Mouse (Mus musculus): ENCODE data around the gene Ifi206. TPM values are rescaled to one million over a fixed set of nuclear protein-coding genes. Genes with fewer than 3 reads are reported as not detected.

The Ifi206 gene
- polyA plus RNA-seq, 1 experiment, result 0.01 TPM

DNA sequence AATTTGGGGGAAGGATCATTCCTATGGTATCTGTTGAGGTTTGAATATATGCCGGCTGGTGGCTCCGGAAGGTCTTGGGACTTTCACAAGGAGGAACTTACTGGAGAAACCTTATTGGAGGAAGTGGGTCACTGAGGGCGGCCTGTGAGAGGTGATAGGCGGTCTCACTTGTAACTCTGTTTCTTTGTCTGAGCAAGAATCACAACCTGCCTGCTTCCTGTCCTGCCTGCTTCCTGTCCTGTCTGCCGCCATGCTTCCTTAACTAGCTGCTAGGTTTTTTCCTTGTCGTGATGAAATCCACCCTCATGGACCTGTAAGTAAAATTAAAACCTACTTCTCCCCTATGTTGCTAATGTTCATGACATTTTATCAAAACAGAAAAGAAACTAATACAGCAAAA, 70.5 kb downstream of the Ifi206 start:
- Histone ChIP-seq H3K79me2 (ENCODE audit: control insufficient read depth, insufficient read depth) (peaks cover 32% of the 10 kb centered on the region), H3K4me3 (peak overlapping the region; percentile 14), H3K4me2 (ENCODE audit: low read depth) (no peak overlapping the region), H3ac (ENCODE audit: control insufficient read depth, insufficient read length) (no peak overlapping the region), H3K36me3 (ENCODE audit: control insufficient read depth, insufficient read depth) (no peaks in the 10 kb centered on the region), H3K27me3 (ENCODE audit: control insufficient read depth, insufficient read depth, insufficient read length) (no peaks in the 10 kb centered on the region)
- no peak for TF ChIP-seq MYOD1 (IDR thresholded peaks at IDR 0.05; ENCODE audit: control insufficient read depth in 1 of 3, insufficient read length in 2 of 3, low read depth in 2 of 3)
- TF ChIP-seq USF1 (IDR thresholded peaks at IDR 0.05; ENCODE audit: low read depth), result no peak
- no peak for TF ChIP-seq E2F4 (IDR thresholded peaks at IDR 0.05; ENCODE audit: insufficient read depth)
- TF ChIP-seq TCF3 (IDR thresholded peaks at IDR 0.05; ENCODE audit: insufficient read length, low read depth), result no peak
- no peak for TF ChIP-seq MAX (IDR thresholded peaks at IDR 0.05; ENCODE audit: low read depth)
- TF ChIP-seq CEBPB (IDR thresholded peaks at IDR 0.05; ENCODE audit: insufficient read depth, poor library complexity, severe bottlenecking), result no peak
- no peak for TF ChIP-seq SRF (IDR thresholded peaks at IDR 0.05; ENCODE audit: control insufficient read depth, insufficient read length, low read depth)
- TF ChIP-seq TCF12 (IDR thresholded peaks at IDR 0.05; ENCODE audit: insufficient read depth, poor library complexity, severe bottlenecking), result no peak
- TF ChIP-seq REST (IDR thresholded peaks at IDR 0.05; ENCODE audit: insufficient read depth, insufficient read length), result no peak
- TF ChIP-seq POLR2A (IDR thresholded peaks at IDR 0.05; ENCODE audit: insufficient read length, low read depth), result peak; percentile 24
- TF ChIP-seq POLR2AphosphoS2 (IDR thresholded peaks at IDR 0.05; ENCODE audit: insufficient read length, low read depth), result peak; percentile 27

GRCm38 (mm10) chr1:173418936-173419621, 71.8 kb downstream of the Ifi206 start:
- no peak overlapping the region for H3K4me3 ChIP-seq
- no peaks in the 10 kb centered on the region for H3K36me3 ChIP-seq (ENCODE audit: control insufficient read depth, insufficient read depth)
- H3ac ChIP-seq (ENCODE audit: control insufficient read depth, insufficient read length), result no peak overlapping the region
- H3K79me2 ChIP-seq (ENCODE audit: control insufficient read depth, insufficient read depth), result peaks cover 20% of the 10 kb centered on the region
- H3K4me2 ChIP-seq (ENCODE audit: low read depth), result no peak overlapping the region
- no peaks in the 10 kb centered on the region for H3K27me3 ChIP-seq (ENCODE audit: control insufficient read depth, insufficient read depth, insufficient read length)
- no peak for TF ChIP-seq E2F4 (IDR thresholded peaks at IDR 0.05; ENCODE audit: insufficient read depth)
- no peak for TF ChIP-seq TCF12 (IDR thresholded peaks at IDR 0.05; ENCODE audit: insufficient read depth, poor library complexity, severe bottlenecking)
- no peak for TF ChIP-seq REST (IDR thresholded peaks at IDR 0.05; ENCODE audit: insufficient read depth, insufficient read length)
- TF ChIP-seq MYOD1 (IDR thresholded peaks at IDR 0.05; ENCODE audit: control insufficient read depth in 1 of 3, insufficient read length in 2 of 3, low read depth in 2 of 3), result no peak
- no peak for TF ChIP-seq POLR2A (IDR thresholded peaks at IDR 0.05; ENCODE audit: insufficient read length, low read depth)
- TF ChIP-seq TCF3 (IDR thresholded peaks at IDR 0.05; ENCODE audit: insufficient read length, low read depth), result no peak
- TF ChIP-seq MAX (IDR thresholded peaks at IDR 0.05; ENCODE audit: low read depth), result no peak
- no peak for TF ChIP-seq MYOG (IDR thresholded peaks at IDR 0.05; ENCODE audit: control insufficient read depth in 1 of 3, insufficient read depth in 1 of 3, insufficient read length in 2 of 3, low read depth in 2 of 3)
- no peak for TF ChIP-seq SRF (IDR thresholded peaks at IDR 0.05; ENCODE audit: control insufficient read depth, insufficient read length, low read depth)
- TF ChIP-seq CEBPB (IDR thresholded peaks at IDR 0.05; ENCODE audit: insufficient read depth, poor library complexity, severe bottlenecking), result no peak
- TF ChIP-seq POLR2AphosphoS2 (IDR thresholded peaks at IDR 0.05; ENCODE audit: insufficient read length, low read depth), result no peak
- no peak for TF ChIP-seq USF1 (IDR thresholded peaks at IDR 0.05; ENCODE audit: low read depth)

GRCm38 (mm10) chr1:173418516-173418915, 72.3 kb downstream of the Ifi206 start:
- H3K36me3 ChIP-seq (ENCODE audit: control insufficient read depth, insufficient read depth), result no peaks in the 10 kb centered on the region
- no peak overlapping the region for H3ac ChIP-seq (ENCODE audit: control insufficient read depth, insufficient read length)
- TF ChIP-seq TCF12 (IDR thresholded peaks at IDR 0.05; ENCODE audit: insufficient read depth, poor library complexity, severe bottlenecking) (no peak), POLR2AphosphoS2 (IDR thresholded peaks at IDR 0.05; ENCODE audit: insufficient read length, low read depth) (no peak), POLR2A (IDR thresholded peaks at IDR 0.05; ENCODE audit: insufficient read length, low read depth) (no peak), USF1 (IDR thresholded peaks at IDR 0.05; ENCODE audit: low read depth) (no peak), TCF3 (IDR thresholded peaks at IDR 0.05; ENCODE audit: insufficient read length, low read depth) (no peak), MYOG (IDR thresholded peaks at IDR 0.05; ENCODE audit: control insufficient read depth in 1 of 3, insufficient read depth in 1 of 3, insufficient read length in 2 of 3, low read depth in 2 of 3) (no peak), E2F4 (IDR thresholded peaks at IDR 0.05; ENCODE audit: insufficient read depth) (no peak), SRF (IDR thresholded peaks at IDR 0.05; ENCODE audit: control insufficient read depth, insufficient read length, low read depth) (no peak), MAX (IDR thresholded peaks at IDR 0.05; ENCODE audit: low read depth) (no peak), CEBPB (IDR thresholded peaks at IDR 0.05; ENCODE audit: insufficient read depth, poor library complexity, severe bottlenecking) (no peak), REST (IDR thresholded peaks at IDR 0.05; ENCODE audit: insufficient read depth, insufficient read length) (no peak), MYOD1 (IDR thresholded peaks at IDR 0.05; ENCODE audit: control insufficient read depth in 1 of 3, insufficient read length in 2 of 3, low read depth in 2 of 3) (no peak)
- H3K4me2 ChIP-seq (ENCODE audit: low read depth), result no peak overlapping the region
- H3K27me3 ChIP-seq (ENCODE audit: control insufficient read depth, insufficient read depth, insufficient read length), result no peaks in the 10 kb centered on the region
- H3K4me3 ChIP-seq, result no peak overlapping the region
- H3K79me2 ChIP-seq (ENCODE audit: control insufficient read depth, insufficient read depth), result peaks cover 15% of the 10 kb centered on the region

Other genes with a start within 250 kb of the Ifi206 start
- gene Olfr418, start 225.0 kb downstream of the Ifi206 start, polyA plus RNA-seq (2012; fragmentation: generic; extraction: Trizol), result not detected
- gene Mptx2, start 213.3 kb downstream of the Ifi206 start, polyA plus RNA-seq (2012; fragmentation: generic; extraction: Trizol), result not detected
- not detected for gene Ackr1, start 157.3 kb downstream of the Ifi206 start, polyA plus RNA-seq (2012; fragmentation: generic; extraction: Trizol)
- gene Aim2, start 140.2 kb downstream of the Ifi206 start, polyA plus RNA-seq (2012; fragmentation: generic; extraction: Trizol), result 5.7 TPM
- 0.19 TPM for gene Cadm3, start 123.3 kb downstream of the Ifi206 start, polyA plus RNA-seq (2012; fragmentation: generic; extraction: Trizol)
- not detected for gene Ifi214, start 44.9 kb upstream of the Ifi206 start, polyA plus RNA-seq (2012; fragmentation: generic; extraction: Trizol)
- gene Ifi213, start 108.2 kb upstream of the Ifi206 start, polyA plus RNA-seq (2012; fragmentation: generic; extraction: Trizol), result not detected
- gene Ifi209, start 139.9 kb upstream of the Ifi206 start, polyA plus RNA-seq (2012; fragmentation: generic; extraction: Trizol), result 0.04 TPM
- 0.01 TPM for gene Ifi208, start 182.6 kb upstream of the Ifi206 start, polyA plus RNA-seq (2012; fragmentation: generic; extraction: Trizol)

Data from myocyte (in vitro differentiated cells).